ENCODE assay signal across 11 mouse cellular contexts in the genomic region with DNA sequence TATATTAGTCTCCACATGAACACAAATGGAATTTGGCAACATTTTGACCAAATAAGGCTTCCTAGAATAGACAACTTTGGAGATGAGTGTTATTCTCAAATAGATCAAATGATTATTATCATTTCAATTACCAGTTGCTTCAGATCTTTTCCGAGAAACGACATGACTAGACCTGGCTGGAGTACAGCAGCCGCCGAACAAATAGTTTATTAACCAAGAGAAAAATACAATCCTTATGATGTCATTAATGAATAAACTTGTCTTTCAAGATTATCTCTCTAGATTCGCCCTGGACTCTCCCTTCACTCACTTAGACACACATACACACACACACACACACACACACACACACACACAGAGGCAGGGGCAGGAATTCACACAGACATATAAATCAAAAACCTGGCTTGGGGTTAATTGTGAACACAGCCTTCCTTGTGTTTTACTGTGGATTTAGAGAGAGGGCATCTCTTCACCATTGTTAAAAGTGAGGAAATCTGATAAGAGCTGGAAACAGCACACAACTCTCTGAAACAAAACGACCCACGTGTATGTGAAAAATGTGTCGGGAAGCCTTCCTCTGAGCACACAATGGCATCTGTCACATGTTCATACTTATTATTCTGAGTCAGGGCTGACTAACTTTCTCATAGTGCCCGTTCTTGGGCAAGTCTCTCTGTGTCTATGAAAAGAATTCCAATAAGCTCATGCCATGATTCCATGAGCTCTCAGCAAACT. TPM values are rescaled to one million over a fixed set of nuclear protein-coding genes. Genes with fewer than 3 reads are reported as not detected.
DNase-seq lines count a peak whose midpoint lies in the region; ATAC-seq and TF ChIP-seq lines count a peak whose summit lies in the region.
"Had no signal": no experiment of that assay in that cellular context is flagged by ENCODE, and none has a peak within 500 bp of the region (broad histone marks: within the 10 kb centered on the region; RNA-seq: fewer than 3 reads in every experiment).

No protein-coding gene starts in this region.

- peak overlapping the region; percentile 78 for H3K27ac ChIP-seq in kidney, postnatal 0 days
- H3K27ac ChIP-seq: limb, embryonic 12.5 days; neural tube, embryonic 13.5 days had no signal

- 17% methylated on average over 9 of the region's 9 CpGs for WGBS in kidney, postnatal 0 days

- H3K4me1 ChIP-seq in kidney, postnatal 0 days (replicated peaks; ENCODE audit: insufficient read depth, low read length) = peaks cover 5% of the 10 kb centered on the region; the same call in 1 of the 2 replicates

- peak overlapping the region; percentile 28; the same call in 1 of the 2 replicates for H3K4me2 ChIP-seq in kidney, postnatal 0 days (ENCODE audit: low read length)
- H3K4me2 ChIP-seq: limb, embryonic 12.5 days; neural tube, embryonic 13.5 days had no signal

- H3K36me3 ChIP-seq in kidney, postnatal 0 days (ENCODE audit: insufficient read depth, low read length) = no peaks in the 10 kb centered on the region
- H3K36me3 ChIP-seq: neural tube, embryonic 13.5 days had no signal

- no peaks in the 10 kb centered on the region for H3K27me3 ChIP-seq in kidney, postnatal 0 days (ENCODE audit: insufficient read depth, low read length)
- H3K27me3 ChIP-seq: limb, embryonic 12.5 days; neural tube, embryonic 13.5 days had no signal

- H3K4me3 ChIP-seq in kidney, postnatal 0 days (replicated peaks; ENCODE audit: low read depth, low read length) = no peak overlapping the region
- H3K4me3 ChIP-seq: limb, embryonic 12.5 days; neural tube, embryonic 13.5 days had no signal

- TF ChIP-seq CTCF in kidney, postnatal 0 days (IDR thresholded peaks at IDR 0.05; ENCODE audit: low read depth) = no peak

- intact Hi-C loops in left cerebral cortex, postnatal 4 days (cut with DNase I) = no loop called here

- H3K9me3 ChIP-seq in kidney, postnatal 0 days (replicated peaks; ENCODE audit: low read length) = no peaks in the 10 kb centered on the region
- H3K9me3 ChIP-seq: limb, embryonic 12.5 days; neural tube, embryonic 13.5 days had no signal

- peak; percentile 52; the same call in 1 of the 2 replicates for ATAC-seq in kidney, postnatal 0 days (replicated peaks; ENCODE audit: low FRiP score, low read depth)

- peak; percentile 34 for DNase-seq in adrenal gland, adult 2 months
- no peak for DNase-seq in adrenal gland, postnatal 25 days
- DNase-seq in kidney, postnatal 0 days (ENCODE audit: low spot score) = peak; percentile 61
- no peak for DNase-seq in kidney, postnatal 25 days
- DNase-seq in Muller cell, postnatal 12 days (ENCODE audit: inconsistent ontology term) = peak; percentile 94
- DNase-seq in kidney, postnatal 36 days = peak; percentile 29 to 30
- DNase-seq in left cerebral cortex, postnatal 4 days = no peak
- DNase-seq in urinary bladder, adult 18-20 months (ENCODE audit: low spot score in 2 of 2) = no peak
- DNase-seq: gastrocnemius, postnatal 14 days had no signal

- no peak overlapping the region for H3K9ac ChIP-seq in kidney, postnatal 0 days (ENCODE audit: low read depth, low read length)
- H3K9ac ChIP-seq: limb, embryonic 12.5 days; neural tube, embryonic 13.5 days had no signal

RNA-seq across cellular contexts. Expression of a gene that starts 30.1 kb away (rescaled TPM):
- 10 to 100 TPM; 19.8 to 25.1 TPM for total RNA-seq in adrenal gland, adult 2 months (2021)
- 3.2 and 6.2 TPM in 2 replicates for polyA plus RNA-seq in adrenal gland, adult 2 months (2012; rRNA removed)
- total RNA-seq in adrenal gland, postnatal 25 days (2021) = 36.8 and 37.2 TPM in 2 replicates
- polyA plus RNA-seq in kidney, postnatal 0 days (2015; fragmentation: Nextera tagmentation; extraction: Ambion mirVana) = 30.3 and 31.1 TPM in 2 replicates
- total RNA-seq in left cerebral cortex, postnatal 4 days (2021) = 10 to 100 TPM; 28.7 to 31.5 TPM

Comparison
In these comparisons a context has a peak if more than half of its experiments do, and no peak if none do; other contexts are left out.
1. DNase-seq: peak in adrenal gland, adult 2 months (single experiment), kidney, postnatal 0 days (single experiment), Muller cell, postnatal 12 days (single experiment) and kidney, postnatal 36 days (2 of 2); none in adrenal gland, postnatal 25 days (single experiment), kidney, postnatal 25 days (0 of 2), left cerebral cortex, postnatal 4 days (single experiment) and urinary bladder, adult 18-20 months (0 of 2).